Mouse (Mus musculus) G1E (cell line): Measurements from ENCODE around the gene Cdipt. TPM values are rescaled to one million over a fixed set of nuclear protein-coding genes. Genes with fewer than 3 reads are reported as not detected.
A peak's percentile ranks its signal among the peaks of the same experiment; 100 is the strongest.

Experiments used
- ATAC-seq: 2 replicates; pipeline ENCODE4 v1.8.0; 2016; ENCODE audit warnings: mild to moderate bottlenecking; ENCODE audit not compliant: insufficient number of reproducible peaks, poor library complexity, low FRiP score, severe bottlenecking; ENCODE audit errors: extremely low read depth
- DNase-seq: peaks from one replicate; pipeline ENCODE4 v3.0.0; 2012; ENCODE audit warnings: low spot score
- H3K27me3 ChIP-seq: 2 replicates; pipeline ENCODE4 v1.6.1; 2012; ENCODE audit warnings: mild to moderate bottlenecking, low read length, inconsistent platforms; ENCODE audit not compliant: insufficient read depth
- H3K36me3 ChIP-seq: replicated peaks from 2 replicates; pipeline ENCODE3; 2012; ENCODE audit warnings: mild to moderate bottlenecking, inconsistent platforms
- H3K4me1 ChIP-seq: 2 replicates; pipeline ENCODE4 v1.6.1; 2012; ENCODE audit warnings: low read depth, low read length, inconsistent platforms, mixed read lengths; ENCODE audit not compliant: insufficient read depth
- H3K4me3 ChIP-seq: 2 replicates; pipeline ENCODE4 v1.5.1; 2012; ENCODE audit warnings: low read depth, mild to moderate bottlenecking, inconsistent platforms, low read length, moderate library complexity, mixed read lengths
- H3K9me3 ChIP-seq: replicated peaks from 2 replicates; pipeline ENCODE4 v1.6.1; 2012; ENCODE audit warnings: inconsistent platforms
- CTCF ChIP-seq: IDR thresholded peaks from 2 replicates; pipeline ENCODE4 v1.5.1; 2012; ENCODE audit warnings: low read depth, low read length, inconsistent platforms, mixed read lengths
- GATA1 ChIP-seq: IDR thresholded peaks from 2 replicates; pipeline ENCODE4 v1.6.1; 2012; ENCODE audit warnings: borderline replicate concordance, low read length, inconsistent platforms, mixed read lengths
- GATA2 ChIP-seq: IDR thresholded peaks from 2 replicates; pipeline ENCODE4 v1.6.1; 2012; ENCODE audit warnings: low read depth, low read length, inconsistent platforms, borderline replicate concordance
- POLR2AphosphoS5 ChIP-seq: IDR thresholded peaks from 2 replicates; pipeline ENCODE4 v1.6.1; 2012; ENCODE audit warnings: low read depth, low read length, inconsistent platforms; ENCODE audit not compliant: insufficient replicate concordance
- TAL1 ChIP-seq: conservative IDR thresholded peaks from 2 replicates; pipeline ENCODE4 v1.6.1; 2012; ENCODE audit warnings: low read depth, low read length, inconsistent platforms, mixed read lengths
- polyA plus RNA-seq: library from polyadenylated mRNA; stranded (reverse); fragments of >175 nt; gene quantifications from 2 replicates; pipeline ENCODE4 v1.2.3, GENCODE M21; 2012
- total RNA-seq, 2 experiments: library from RNA; stranded (forward) in 1 of 2; stranded (reverse) in 1 of 2; fragments of 200-1000 nt in 1 of 2; fragments of >200 nt in 1 of 2; fragmentation: Nextera tagmentation in 1 of 2; gene quantifications; 2 replicates each; pipeline ENCODE4 v1.2.3; 2014 to 2017

Cdipt gene
- total and polyA plus RNA-seq, 3 experiments: 37.5 to 91.2 (median 63.8) TPM

GRCm38 (mm10) chr7:127024755-127025555 lies 49.2 kb downstream of the Cdipt start:
- Histone ChIP-seq H3K4me3 (peak overlapping the region; percentile 77), H3K27me3 (no peaks in the 10 kb centered on the region), H3K36me3 (peaks cover 78% of the 10 kb centered on the region), H3K4me1 (peaks cover 75% of the 10 kb centered on the region), H3K9me3 (no peaks in the 10 kb centered on the region)
- peak; percentile 32 for ATAC-seq
- TF ChIP-seq CTCF: no peak
- TF ChIP-seq POLR2AphosphoS5: no peak
- no peak for TF ChIP-seq GATA2
- no peak for TF ChIP-seq TAL1
- no peak for TF ChIP-seq GATA1
- peak; percentile 81 for DNase-seq

- peaks cover 77% of the 10 kb centered on the region for H3K36me3 ChIP-seq
- ATAC-seq: no peak
- peaks cover 74% of the 10 kb centered on the region for H3K4me1 ChIP-seq
- no peak for TF ChIP-seq CTCF
- TF ChIP-seq GATA1: no peak
- TF ChIP-seq TAL1: no peak
- TF ChIP-seq POLR2AphosphoS5: no peak
- TF ChIP-seq GATA2: no peak
- H3K4me3 ChIP-seq: peak overlapping the region; percentile 77
- peak; percentile 48 for DNase-seq
- no peaks in the 10 kb centered on the region for H3K27me3 ChIP-seq
- H3K9me3 ChIP-seq: no peaks in the 10 kb centered on the region
Measured at GRCm38 (mm10) chr7:127025556-127026160, 49.9 kb downstream of the Cdipt start.

GRCm38 (mm10) chr7:127026161-127026600 lies 50.5 kb downstream of the Cdipt start:
- Histone ChIP-seq H3K9me3 (no peaks in the 10 kb centered on the region), H3K4me1 (peaks cover 74% of the 10 kb centered on the region), H3K27me3 (no peaks in the 10 kb centered on the region), H3K36me3 (peaks cover 82% of the 10 kb centered on the region), H3K4me3 (peak overlapping the region; percentile 77)
- DNase-seq: peak; percentile 80
- no peak for ATAC-seq
- TF ChIP-seq CTCF: no peak
- no peak for TF ChIP-seq TAL1

GRCm38 (mm10) chr7:127026616-127026983 lies 50.9 kb downstream of the Cdipt start:
- Histone ChIP-seq H3K36me3 (peaks cover 82% of the 10 kb centered on the region), H3K27me3 (no peaks in the 10 kb centered on the region), H3K4me1 (peaks cover 74% of the 10 kb centered on the region), H3K9me3 (no peaks in the 10 kb centered on the region), H3K4me3 (peak overlapping the region; percentile 77)
- ATAC-seq (no peak), DNase-seq (no peak)
- TF ChIP-seq CTCF: no peak
- no peak for TF ChIP-seq TAL1
- TF ChIP-seq GATA1: no peak
- TF ChIP-seq POLR2AphosphoS5: no peak
- no peak for TF ChIP-seq GATA2

GRCm38 (mm10) chr7:127026984-127027726 lies 51.4 kb downstream of the Cdipt start, which contains the start of gene Maz:
Maz (minus strand) TSS chr7:127027037.
- Histone ChIP-seq H3K4me1 (peaks cover 74% of the 10 kb centered on the region), H3K27me3 (no peaks in the 10 kb centered on the region), H3K36me3 (peaks cover 82% of the 10 kb centered on the region), H3K4me3 (peak within 1 kb of the TSS; percentile 77), H3K9me3 (no peaks in the 10 kb centered on the region)
- ATAC-seq: peak; percentile 64
- DNase-seq: peak; percentile 98
- TF ChIP-seq POLR2AphosphoS5: 0 out of 2 replicates have a peak, but pooled peaks have one; percentile 51
- TF ChIP-seq GATA2: no peak

- H3K4me1 ChIP-seq: peaks cover 74% of the 10 kb centered on the region
- ATAC-seq (no peak), DNase-seq (no peak)
- H3K4me3 ChIP-seq: peak overlapping the region; percentile 77
- no peaks in the 10 kb centered on the region for H3K9me3 ChIP-seq
- H3K27me3 ChIP-seq: no peaks in the 10 kb centered on the region
- H3K36me3 ChIP-seq: peaks cover 82% of the 10 kb centered on the region
- TF ChIP-seq POLR2AphosphoS5 (peak; percentile 15; the same call in 1 of the 2 replicates), CTCF (no peak)
Measured at GRCm38 (mm10) chr7:127027885-127028284, 52.2 kb downstream of the Cdipt start.

Other genes with a start within 250 kb of the Cdipt start
Only the 20 nearest of the 30 such genes appear.
- not detected in 2 replicates for gene 4930451I11Rik, start 144.3 kb upstream of the Cdipt start, total RNA-seq (2014; fragmentation: Nextera tagmentation)
- gene 4930451I11Rik, start 144.3 kb upstream of the Cdipt start, total RNA-seq (2017): not detected in 2 replicates
- gene 4930451I11Rik, start 144.3 kb upstream of the Cdipt start, polyA plus RNA-seq: not detected in 2 replicates
- not detected in 2 replicates for gene Doc2a, start 128.5 kb upstream of the Cdipt start, total RNA-seq (2014; fragmentation: Nextera tagmentation)
- 0.11 and 0.23 TPM in 2 replicates for gene Doc2a, start 128.5 kb upstream of the Cdipt start, total RNA-seq (2017)
- gene Doc2a, start 128.5 kb upstream of the Cdipt start, polyA plus RNA-seq: not detected in 2 replicates
- gene Hirip3, start 113.9 kb upstream of the Cdipt start, total RNA-seq (2014; fragmentation: Nextera tagmentation): 46.8 and 53.2 TPM in 2 replicates
- gene Hirip3, start 113.9 kb upstream of the Cdipt start, total RNA-seq (2017): 90.4 and 115 TPM in 2 replicates
- gene Hirip3, start 113.9 kb upstream of the Cdipt start, polyA plus RNA-seq: 158 and 159 TPM in 2 replicates
- 106 and 136 TPM in 2 replicates for gene Ino80e, start 113.5 kb upstream of the Cdipt start, total RNA-seq (2014; fragmentation: Nextera tagmentation)
- 50.7 and 60.3 TPM in 2 replicates for gene Ino80e, start 113.5 kb upstream of the Cdipt start, total RNA-seq (2017)
- 893 and 1,187 TPM in 2 replicates for gene Ino80e, start 113.5 kb upstream of the Cdipt start, polyA plus RNA-seq
- gene Taok2, start 91.2 kb upstream of the Cdipt start, total RNA-seq (2014; fragmentation: Nextera tagmentation): 42.9 and 53.6 TPM in 2 replicates
- gene Taok2, start 91.2 kb upstream of the Cdipt start, total RNA-seq (2017): 36.2 and 38.3 TPM in 2 replicates
- gene Taok2, start 91.2 kb upstream of the Cdipt start, polyA plus RNA-seq: 181 and 222 TPM in 2 replicates
- gene Tmem219, start 53.0 kb upstream of the Cdipt start, total RNA-seq (2014; fragmentation: Nextera tagmentation): 33.6 and 38.7 TPM in 2 replicates
- 32.9 and 42.2 TPM in 2 replicates for gene Tmem219, start 53.0 kb upstream of the Cdipt start, total RNA-seq (2017)
- gene Tmem219, start 53.0 kb upstream of the Cdipt start, polyA plus RNA-seq: 66.6 and 86.4 TPM in 2 replicates
- gene Kctd13, start 47.0 kb upstream of the Cdipt start, total RNA-seq (2014; fragmentation: Nextera tagmentation): 22.4 and 25.3 TPM in 2 replicates
- gene Kctd13, start 47.0 kb upstream of the Cdipt start, total RNA-seq (2017): 6.2 and 8.6 TPM in 2 replicates
- gene Kctd13, start 47.0 kb upstream of the Cdipt start, polyA plus RNA-seq: 23.4 and 30.7 TPM in 2 replicates
- gene Asphd1, start 26.3 kb upstream of the Cdipt start, total RNA-seq (2014; fragmentation: Nextera tagmentation): not detected in 2 replicates
- gene Asphd1, start 26.3 kb upstream of the Cdipt start, total RNA-seq (2017): not detected in 2 replicates
- gene Asphd1, start 26.3 kb upstream of the Cdipt start, polyA plus RNA-seq: not detected in 2 replicates
- 4.2 and 8.0 TPM in 2 replicates for gene Sez6l2, start 25.4 kb upstream of the Cdipt start, total RNA-seq (2014; fragmentation: Nextera tagmentation)
- gene Sez6l2, start 25.4 kb upstream of the Cdipt start, total RNA-seq (2017): 0.22 and 0.46 TPM in 2 replicates
- 0.32 and 0.34 TPM in 2 replicates for gene Sez6l2, start 25.4 kb upstream of the Cdipt start, polyA plus RNA-seq
- gene Cdiptos, start 184 bp downstream of the Cdipt start, total RNA-seq (2014; fragmentation: Nextera tagmentation): 2.0 TPM in 1 of 2 replicates, not detected in the other
- 0.55 and 1.2 TPM in 2 replicates for gene Cdiptos, start 184 bp downstream of the Cdipt start, total RNA-seq (2017)
- 0.07 and 0.18 TPM in 2 replicates for gene Cdiptos, start 184 bp downstream of the Cdipt start, polyA plus RNA-seq
- 5.9 and 10.6 TPM in 2 replicates for gene Mvp, start 38.7 kb downstream of the Cdipt start, total RNA-seq (2014; fragmentation: Nextera tagmentation)
- 22.8 and 28.0 TPM in 2 replicates for gene Mvp, start 38.7 kb downstream of the Cdipt start, total RNA-seq (2017)
- gene Mvp, start 38.7 kb downstream of the Cdipt start, polyA plus RNA-seq: 13.7 and 13.9 TPM in 2 replicates
- gene Pagr1b, start 40.6 kb downstream of the Cdipt start, total RNA-seq (2014; fragmentation: Nextera tagmentation): not detected in 2 replicates
- 1.0 TPM in 1 of 2 replicates, not detected in the other for gene Pagr1b, start 40.6 kb downstream of the Cdipt start, total RNA-seq (2017)
- gene Pagr1b, start 40.6 kb downstream of the Cdipt start, polyA plus RNA-seq: 4.6 and 6.2 TPM in 2 replicates
- 36.2 and 40.1 TPM in 2 replicates for gene Pagr1a, start 41.4 kb downstream of the Cdipt start, total RNA-seq (2014; fragmentation: Nextera tagmentation)
- 46.5 and 51.2 TPM in 2 replicates for gene Pagr1a, start 41.4 kb downstream of the Cdipt start, total RNA-seq (2017)
- 30.4 and 56.1 TPM in 2 replicates for gene Pagr1a, start 41.4 kb downstream of the Cdipt start, polyA plus RNA-seq
- gene Gm42742, start 45.2 kb downstream of the Cdipt start, total RNA-seq (2014; fragmentation: Nextera tagmentation): 21.4 and 35.9 TPM in 2 replicates
- gene Gm42742, start 45.2 kb downstream of the Cdipt start, total RNA-seq (2017): 0.93 and 9.2 TPM in 2 replicates
- gene Gm42742, start 45.2 kb downstream of the Cdipt start, polyA plus RNA-seq: 128 and 159 TPM in 2 replicates
- 6.4 and 13.6 TPM in 2 replicates for gene Prrt2, start 45.3 kb downstream of the Cdipt start, total RNA-seq (2014; fragmentation: Nextera tagmentation)
- 0.35 TPM in 1 of 2 replicates, not detected in the other for gene Prrt2, start 45.3 kb downstream of the Cdipt start, total RNA-seq (2017)
- 1.5 and 2.0 TPM in 2 replicates for gene Prrt2, start 45.3 kb downstream of the Cdipt start, polyA plus RNA-seq
- gene Maz, start 51.1 kb downstream of the Cdipt start, total RNA-seq (2014; fragmentation: Nextera tagmentation): 122 and 130 TPM in 2 replicates
- gene Maz, start 51.1 kb downstream of the Cdipt start, total RNA-seq (2017): 81.3 and 113 TPM in 2 replicates
- 641 and 824 TPM in 2 replicates for gene Maz, start 51.1 kb downstream of the Cdipt start, polyA plus RNA-seq
- gene Kif22, start 66.6 kb downstream of the Cdipt start, total RNA-seq (2014; fragmentation: Nextera tagmentation): 71.3 and 74.6 TPM in 2 replicates
- 88.0 and 101 TPM in 2 replicates for gene Kif22, start 66.6 kb downstream of the Cdipt start, total RNA-seq (2017)
- gene Kif22, start 66.6 kb downstream of the Cdipt start, polyA plus RNA-seq: 41.8 and 44.2 TPM in 2 replicates
- gene Zg16, start 111.4 kb downstream of the Cdipt start, total RNA-seq (2014; fragmentation: Nextera tagmentation): 2.9 TPM in 1 of 2 replicates, not detected in the other
- 0.17 TPM in 1 of 2 replicates, not detected in the other for gene Zg16, start 111.4 kb downstream of the Cdipt start, total RNA-seq (2017)
- gene Zg16, start 111.4 kb downstream of the Cdipt start, polyA plus RNA-seq: not detected in 2 replicates
- gene AI467606, start 115.4 kb downstream of the Cdipt start, total RNA-seq (2014; fragmentation: Nextera tagmentation): 39.5 and 42.1 TPM in 2 replicates
- gene AI467606, start 115.4 kb downstream of the Cdipt start, total RNA-seq (2017): 42.2 and 50.8 TPM in 2 replicates
- gene AI467606, start 115.4 kb downstream of the Cdipt start, polyA plus RNA-seq: 134 and 143 TPM in 2 replicates
- 4.5 and 8.0 TPM in 2 replicates for gene Qprt, start 146.3 kb downstream of the Cdipt start, total RNA-seq (2014; fragmentation: Nextera tagmentation)
- gene Qprt, start 146.3 kb downstream of the Cdipt start, total RNA-seq (2017): 2.0 and 3.7 TPM in 2 replicates
- 1.2 and 1.9 TPM in 2 replicates for gene Qprt, start 146.3 kb downstream of the Cdipt start, polyA plus RNA-seq